Mouse (Mus musculus): ENCODE measurements around the gene Etv3.
"Not testable (repeated sequence)": the region's sequence is repeated elsewhere in the genome, so short reads cannot be mapped to it uniquely, and the experiment has no call there.

Gene Etv3

GRCm38 (mm10) chr3:87554859-87555258, 29.7 kb downstream of the Etv3 start:
- CTCF ChIA-PET: not testable (repeated sequence)

GRCm38 (mm10) chr3:87556109-87556531, 30.9 kb downstream of the Etv3 start:
- CTCF ChIA-PET: interaction anchor here (0.6 to 0.7 kb wide), 2 partner anchors 132 to 149 kb away, joined by 3 to 4 read pairs; no protein-coding TSS in a partner anchor

GRCm38 (mm10) chr3:87556668-87557278, 31.6 kb downstream of the Etv3 start:
- CTCF ChIA-PET: interaction anchor here (0.6 to 0.7 kb wide), 2 partner anchors 133 to 150 kb away, joined by 3 to 4 read pairs; no protein-coding TSS in a partner anchor

GRCm38 (mm10) chr3:87560156-87560555, 34.9 kb downstream of the Etv3 start:
- CTCF ChIA-PET: no interaction called here

- CTCF ChIA-PET: interaction anchor here (1.5 kb wide), 1 partner anchor 57 kb away, joined by 6 read pairs; no protein-coding TSS in a partner anchor
Measured at GRCm38 (mm10) chr3:87561434-87561833, 36.2 kb downstream of the Etv3 start.

- CTCF ChIA-PET: interaction anchor here (0.9 to 1.5 kb wide), 3 partner anchors 52 to 58 kb away, joined by 3 to 6 read pairs (median 5); no protein-coding TSS in a partner anchor
Measured at GRCm38 (mm10) chr3:87562370-87562769, 37.2 kb downstream of the Etv3 start.

- CTCF ChIA-PET: no interaction called here
Measured at GRCm38 (mm10) chr3:87563466-87563865, 38.3 kb downstream of the Etv3 start.

- CTCF ChIA-PET: interaction anchor here (0.6 to 1.1 kb wide), 2 partner anchors 52 to 236 kb away, joined by 3 to 4 read pairs; no protein-coding TSS in a partner anchor
Measured at GRCm38 (mm10) chr3:87565623-87566022, 40.4 kb downstream of the Etv3 start.

- CTCF ChIA-PET: interaction anchor here (0.6 to 1.1 kb wide), 3 partner anchors 52 to 236 kb away, joined by 3 to 4 read pairs (median 3); no protein-coding TSS in a partner anchor
Measured at GRCm38 (mm10) chr3:87566066-87566465, 40.9 kb downstream of the Etv3 start.

GRCm38 (mm10) chr3:87567497-87567896, 42.3 kb downstream of the Etv3 start:
- CTCF ChIA-PET: no interaction called here

- CTCF ChIA-PET: no interaction called here
Measured at GRCm38 (mm10) chr3:87568681-87569080, 43.5 kb downstream of the Etv3 start.

- CTCF ChIA-PET: no interaction called here
Measured at GRCm38 (mm10) chr3:87575766-87576165, 50.6 kb downstream of the Etv3 start.

GRCm38 (mm10) chr3:87582259-87582658, 57.1 kb downstream of the Etv3 start:
- CTCF ChIA-PET: no interaction called here

Measured in spleen, embryonic (tissue).